Mouse (Mus musculus): ENCODE measurements at regions not wholly inside any gene's neighbourhood (a gene's known extent, or its start where the extent isn't known, plus 50 kb on each side); places are given as distances from the start of the nearest gene placed in this dataset.
A peak's percentile ranks its signal among the peaks of the same experiment; 100 is the strongest.

DNA sequence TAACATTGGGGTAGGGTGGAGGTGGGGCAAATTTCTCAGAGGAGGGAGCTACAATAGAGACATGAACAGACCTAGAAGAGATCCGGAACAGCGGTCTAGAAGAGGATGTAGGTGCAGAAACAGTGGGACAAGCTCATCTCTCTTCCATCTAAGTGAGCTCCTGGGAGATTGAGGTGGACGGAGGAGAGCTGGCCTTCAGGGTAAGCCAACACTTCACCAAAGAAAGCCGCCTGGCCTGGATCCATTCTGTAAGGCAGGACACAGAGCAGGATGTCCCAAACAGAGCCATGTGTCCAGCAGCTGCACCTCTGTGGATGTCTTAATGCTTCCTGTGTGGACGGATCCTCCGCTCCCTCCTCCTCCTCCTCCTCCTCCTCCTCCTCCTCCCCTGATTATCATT is 173.0 kb downstream of the Rab11fip4 start:
- no peak for DNase-seq

DNA sequence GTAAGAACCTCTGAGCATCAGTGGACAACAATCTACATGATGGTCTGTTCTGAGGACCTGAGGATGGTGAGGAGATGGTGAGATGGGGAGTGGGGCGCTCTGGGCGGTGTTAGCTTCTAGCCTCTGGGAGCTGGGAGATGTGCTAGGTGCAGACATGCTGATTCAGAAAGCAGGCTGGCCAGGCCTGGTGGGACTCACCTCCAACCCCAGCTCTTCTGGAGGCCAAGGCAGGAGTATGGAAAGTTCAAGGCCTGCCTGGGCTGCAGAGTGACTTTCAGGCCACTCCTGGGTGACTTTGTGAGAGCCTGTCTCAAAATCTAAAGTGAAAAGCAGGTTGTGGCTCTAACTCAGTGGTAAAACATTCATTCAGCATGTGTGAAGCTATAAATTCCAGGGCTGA is 171.6 kb downstream of the Rab11fip4 start:
- DNase-seq, result no peak

DNA sequence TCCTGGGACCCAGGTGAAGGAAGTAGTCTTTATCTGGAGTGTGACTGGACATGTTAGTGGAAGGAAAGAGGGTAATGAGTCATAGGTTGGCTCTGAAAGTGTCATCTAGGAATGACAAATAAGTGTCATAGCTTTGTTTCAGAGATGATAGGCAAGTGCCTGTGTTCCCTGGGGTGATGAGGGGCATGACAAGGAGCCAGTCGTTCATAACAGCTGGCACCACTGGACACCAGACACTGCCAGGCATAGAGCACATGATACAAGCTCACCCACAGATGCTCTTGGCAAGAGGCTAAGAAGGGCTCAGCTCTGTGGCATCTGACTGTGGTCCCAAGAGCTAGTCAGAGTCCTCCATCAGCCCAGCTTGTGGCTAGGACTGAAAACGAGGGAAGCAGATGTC is 171.0 kb downstream of the Rab11fip4 start:
- DNase-seq, result no peak

DNA sequence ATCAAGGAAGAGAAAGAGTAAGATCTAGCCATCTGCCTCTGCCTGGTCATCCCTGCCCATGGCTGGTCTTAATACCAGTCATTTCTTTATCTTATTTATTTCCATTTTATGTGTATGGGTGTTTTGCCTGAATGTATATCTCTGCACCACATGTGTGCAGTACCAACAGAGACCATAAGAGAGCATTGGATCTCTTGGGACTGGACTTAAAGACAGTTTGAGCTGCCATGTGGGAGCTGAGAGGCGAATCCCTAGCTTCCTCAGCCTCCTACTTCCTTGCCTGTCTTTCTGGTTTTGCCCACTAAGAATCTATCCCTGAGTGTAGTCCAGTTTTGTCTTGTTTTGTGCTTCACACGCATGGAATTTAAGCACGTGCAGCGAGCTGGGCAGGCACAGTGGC is 169.5 kb downstream of the Rab11fip4 start:
- DNase-seq, result no peak

DNA sequence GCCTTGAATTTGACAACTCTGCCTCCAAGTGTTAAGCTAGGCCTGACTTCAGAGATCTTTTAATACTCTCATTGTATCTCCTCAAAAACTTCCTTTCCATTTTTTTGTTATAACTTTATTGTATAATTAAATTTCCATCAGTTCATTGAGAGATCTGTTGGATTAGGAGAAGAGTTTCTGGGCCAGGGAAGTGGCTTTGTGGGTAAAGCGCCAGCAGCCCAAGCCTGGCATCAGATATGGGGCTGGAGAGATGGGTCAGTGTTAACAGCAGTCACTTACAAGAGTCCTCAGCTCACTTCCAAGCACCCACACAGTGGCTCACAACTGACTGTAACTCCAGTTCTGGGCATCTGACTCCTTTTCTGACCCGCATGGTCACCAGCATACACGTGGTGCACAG is 167.3 kb downstream of the Rab11fip4 start:
- DNase-seq, result no peak

DNA sequence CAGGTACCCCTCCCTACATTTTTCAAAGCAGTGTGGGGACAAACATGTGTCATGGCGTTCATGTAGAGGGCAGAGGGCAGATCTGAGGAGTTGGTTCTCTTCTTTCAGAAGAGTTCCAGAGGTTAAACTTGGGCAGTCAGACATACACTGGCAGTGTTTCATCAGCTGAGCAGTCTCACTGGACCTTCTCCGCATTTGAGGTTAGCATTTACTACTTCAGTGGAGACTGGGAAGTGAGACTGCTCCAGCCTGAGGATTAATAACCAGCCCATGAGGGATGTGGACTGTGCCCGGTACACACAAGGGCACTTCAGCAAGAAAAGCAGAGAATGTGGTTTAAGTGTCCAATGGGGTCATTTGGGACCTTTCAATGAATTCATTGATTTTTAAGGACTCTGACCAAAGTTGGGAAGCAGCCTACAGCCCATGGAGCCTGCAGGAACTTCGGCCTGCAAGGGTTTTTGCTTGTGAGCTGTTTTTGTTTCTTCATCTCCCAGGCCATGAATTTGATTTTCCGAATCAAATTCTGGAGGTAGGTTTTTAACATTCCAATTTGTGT is 166.6 kb downstream of the Rab11fip4 start:
- no peak for DNase-seq

DNA sequence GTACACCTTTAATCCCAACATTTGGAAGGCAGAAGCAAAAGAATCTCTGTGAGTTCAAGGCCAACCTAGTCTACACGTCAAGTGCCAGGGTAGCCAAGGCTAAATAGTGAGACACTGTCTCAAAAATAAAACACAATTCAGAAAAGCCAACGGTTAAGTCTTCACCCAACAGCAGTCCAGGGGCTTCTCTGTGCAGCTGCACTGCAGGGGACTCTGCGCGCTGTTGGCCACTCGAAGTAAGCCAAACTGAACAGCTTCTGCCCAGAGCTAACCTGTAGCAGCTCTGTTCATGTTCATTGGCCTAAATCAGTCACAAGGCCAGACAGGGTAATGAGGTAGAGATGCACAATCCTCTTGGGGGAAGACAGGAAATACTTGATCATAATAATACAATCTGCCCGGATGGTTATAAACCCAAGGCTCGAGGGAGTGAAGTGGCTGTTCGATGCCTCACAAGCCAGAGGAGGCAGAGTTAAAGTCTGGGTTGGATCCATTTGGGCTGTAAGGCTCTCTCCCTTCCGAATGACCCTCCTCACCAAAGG is 165.4 kb downstream of the Rab11fip4 start:
- DNase-seq, result no peak

DNA sequence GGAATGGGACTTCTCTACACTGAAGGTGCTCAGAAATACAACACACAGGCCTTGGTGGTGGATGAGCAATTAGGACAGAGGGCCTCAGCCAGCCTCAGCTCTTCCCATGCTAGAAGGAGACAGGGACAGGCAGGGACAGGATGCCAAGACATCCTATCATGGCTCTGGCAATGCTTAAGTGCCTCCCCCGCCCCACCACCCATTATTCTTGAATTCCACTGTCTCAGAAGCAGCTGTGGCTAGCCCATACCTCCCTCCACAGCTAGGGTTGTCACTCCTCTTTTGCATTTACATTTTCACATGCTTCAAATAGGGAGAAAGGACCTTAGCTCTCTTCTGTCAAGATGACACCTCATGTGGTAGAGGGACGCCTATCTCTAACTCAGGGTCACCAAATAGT is 162.5 kb downstream of the Rab11fip4 start:
- DNase-seq, result no peak

DNA sequence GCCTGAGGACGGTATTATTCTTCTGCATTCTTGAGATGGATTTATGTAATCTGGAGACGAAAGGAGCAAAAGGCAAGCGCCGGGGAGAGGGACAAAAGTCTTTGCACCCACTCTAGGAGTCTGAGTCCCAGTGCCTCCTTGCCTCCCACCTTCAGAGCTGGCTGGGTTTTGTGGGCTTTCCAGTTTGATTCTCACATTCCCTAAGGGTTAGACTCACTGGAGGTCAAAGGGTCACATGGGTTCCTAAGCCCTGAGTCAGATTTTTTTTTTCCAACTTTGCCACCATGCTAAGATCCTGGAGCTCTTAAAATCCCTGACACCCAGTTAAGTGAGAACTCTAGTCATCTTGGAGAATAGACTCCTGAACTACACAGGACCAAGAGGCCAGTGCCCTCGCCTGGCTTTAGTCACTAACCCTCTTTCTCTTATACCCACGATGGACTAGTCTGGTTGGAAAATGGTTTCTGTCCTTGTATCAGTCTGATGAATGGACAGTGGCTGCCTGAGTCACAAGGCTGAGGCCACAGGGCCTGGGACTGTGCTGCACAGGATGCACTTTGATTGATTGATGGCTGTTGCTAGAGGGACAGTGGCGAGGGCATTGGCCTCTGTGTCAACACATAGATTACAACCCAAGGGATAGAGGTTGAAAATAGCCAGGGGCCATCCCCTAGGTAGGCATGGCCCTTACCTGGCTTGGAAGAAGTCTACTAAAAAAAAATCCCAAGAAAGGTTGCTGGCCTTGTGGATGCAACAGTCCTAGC is 161.9 kb downstream of the Rab11fip4 start:
- peak; percentile 87 for DNase-seq

DNA sequence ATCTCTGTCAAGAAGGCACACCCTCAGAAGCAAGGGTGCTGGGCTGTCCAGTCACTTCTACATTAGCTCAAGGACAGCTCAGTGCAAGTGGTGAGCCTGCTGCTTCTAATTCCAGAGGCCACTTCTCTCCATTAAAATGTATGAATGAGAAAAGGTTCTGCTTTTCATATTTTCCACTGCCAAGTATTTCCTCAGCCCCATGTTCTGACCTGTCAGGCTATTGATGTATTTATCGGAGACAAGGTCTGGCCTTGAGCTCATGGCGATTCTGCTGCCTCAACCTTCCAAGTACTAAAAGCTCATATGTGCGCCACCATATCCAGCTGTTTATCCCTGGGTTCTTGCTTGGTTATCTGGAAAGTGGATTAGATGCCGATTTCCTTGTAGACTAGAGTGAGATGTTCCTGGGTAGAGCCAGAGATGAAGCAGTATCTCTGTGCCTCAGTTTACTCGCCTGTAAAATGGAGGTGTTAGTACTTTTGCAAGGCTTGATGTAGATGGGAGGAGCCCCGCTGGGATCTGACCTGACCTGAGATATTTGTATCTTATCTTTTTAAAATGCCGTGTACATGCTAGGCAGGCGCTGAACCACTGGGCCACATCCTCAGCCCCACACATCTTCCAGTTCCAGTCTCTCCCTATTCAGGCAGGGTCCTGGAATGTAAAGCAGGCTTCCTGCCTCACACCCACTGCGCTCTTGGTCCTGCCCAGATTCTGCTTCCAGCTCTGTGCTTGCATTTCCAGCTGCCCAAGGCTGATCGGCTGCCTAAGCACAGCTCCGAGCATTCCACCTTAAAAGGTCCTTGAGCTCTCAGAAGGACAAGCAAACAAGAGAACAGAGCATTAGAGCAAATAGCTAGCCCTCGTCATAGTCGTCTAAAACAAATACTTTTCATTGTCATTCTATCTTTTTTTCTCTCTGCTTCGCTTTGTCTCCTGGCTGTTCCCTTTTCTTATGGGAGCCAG is 161.0 kb downstream of the Rab11fip4 start:
- DNase-seq, result peak; percentile 77

DNA sequence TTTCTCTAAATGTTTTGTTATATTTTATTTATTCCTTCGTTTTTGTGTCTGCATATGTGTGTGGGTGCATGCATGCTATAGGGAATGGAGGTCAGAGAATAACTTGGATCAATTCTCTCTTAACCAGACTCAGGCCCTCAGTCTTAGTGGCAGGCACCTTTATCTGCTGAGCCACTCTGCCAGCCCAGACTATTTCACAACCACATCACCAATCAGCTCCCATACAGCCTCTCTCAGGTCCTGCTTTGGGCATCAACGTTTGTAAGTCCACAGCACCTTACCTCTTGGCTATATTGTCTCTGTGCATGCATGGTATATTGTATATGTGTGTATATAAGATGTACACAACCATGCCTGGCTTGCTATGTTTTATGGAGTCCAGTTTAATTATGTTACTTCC is 159.9 kb downstream of the Rab11fip4 start:
- no peak for DNase-seq

DNA sequence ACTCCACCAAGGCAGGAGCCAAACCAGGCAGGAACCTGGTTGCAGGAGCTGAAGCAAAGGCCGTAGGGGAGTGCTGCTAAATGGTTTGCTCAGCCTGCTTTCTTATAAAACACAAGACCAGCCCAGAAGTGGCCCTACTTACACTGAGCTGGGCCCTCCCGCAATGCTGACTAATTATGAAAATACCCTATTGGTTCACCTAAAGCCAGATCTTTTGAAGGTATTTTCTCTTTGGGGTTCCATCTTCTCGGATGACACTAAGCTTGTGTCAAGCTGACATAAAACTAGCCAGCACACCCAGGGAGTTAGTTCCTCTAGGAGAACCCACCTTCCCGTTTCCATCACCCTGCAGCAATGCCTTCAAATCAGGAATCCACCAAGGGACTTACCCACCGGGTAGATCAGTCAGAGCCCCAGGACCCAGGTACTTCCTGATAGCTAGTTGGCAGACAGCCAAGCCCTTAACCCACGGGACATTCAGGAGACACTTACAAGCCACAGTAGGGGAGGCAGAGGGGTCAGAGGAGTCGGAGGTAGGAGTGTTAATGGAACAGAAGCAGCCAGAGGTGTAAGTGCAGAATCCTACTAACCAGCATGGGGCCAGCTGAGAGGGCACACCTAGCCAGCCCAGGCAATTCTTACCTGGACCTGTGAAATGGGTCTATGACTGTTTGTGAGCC is 158.9 kb downstream of the Rab11fip4 start:
- DNase-seq, result no peak

DNA sequence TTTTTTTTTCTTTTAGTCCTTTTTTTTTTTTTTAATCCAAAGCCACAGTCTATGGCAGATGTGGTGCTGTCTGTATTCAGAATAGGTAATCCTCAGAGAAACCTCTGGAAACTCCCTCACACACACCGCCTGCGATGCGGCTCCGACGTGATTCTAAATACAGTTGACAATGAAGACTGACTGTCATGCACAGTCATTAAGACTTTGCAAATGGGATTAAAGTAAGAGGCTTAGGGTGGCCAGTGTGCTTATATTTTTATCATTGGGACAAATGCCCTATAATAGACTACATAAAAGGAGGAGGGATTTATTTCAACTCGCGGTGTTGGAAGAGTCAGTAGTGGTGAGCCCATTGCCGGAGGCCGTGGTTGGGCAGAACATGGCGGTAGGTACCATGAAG is 158.1 kb downstream of the Rab11fip4 start:
- DNase-seq, result no peak

DNA sequence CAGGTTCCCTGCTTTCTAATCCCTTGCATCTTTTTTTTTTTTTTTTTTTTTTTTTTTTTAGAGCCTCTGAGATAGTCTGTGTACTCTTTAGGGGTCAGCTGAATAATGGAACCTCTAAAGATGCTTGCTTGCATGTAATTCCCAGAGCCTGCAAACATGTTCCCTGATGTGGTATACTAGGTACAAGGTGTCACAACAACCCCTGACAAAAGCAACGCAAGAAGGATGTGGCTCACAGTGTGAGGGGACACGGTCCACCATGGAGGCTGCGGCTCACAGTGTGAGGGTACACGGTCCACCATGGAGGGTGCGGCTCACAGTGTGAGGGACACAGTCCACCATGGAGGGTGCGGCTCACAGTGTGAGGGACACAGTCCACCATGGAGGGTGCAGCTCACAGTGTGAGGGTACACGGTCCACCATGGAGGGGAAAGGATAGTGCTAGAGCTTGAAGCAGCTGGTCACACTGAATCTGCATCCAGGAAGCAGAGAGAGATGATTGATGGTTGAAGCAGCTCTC is 157.7 kb downstream of the Rab11fip4 start:
- DNase-seq, result no peak

DNA sequence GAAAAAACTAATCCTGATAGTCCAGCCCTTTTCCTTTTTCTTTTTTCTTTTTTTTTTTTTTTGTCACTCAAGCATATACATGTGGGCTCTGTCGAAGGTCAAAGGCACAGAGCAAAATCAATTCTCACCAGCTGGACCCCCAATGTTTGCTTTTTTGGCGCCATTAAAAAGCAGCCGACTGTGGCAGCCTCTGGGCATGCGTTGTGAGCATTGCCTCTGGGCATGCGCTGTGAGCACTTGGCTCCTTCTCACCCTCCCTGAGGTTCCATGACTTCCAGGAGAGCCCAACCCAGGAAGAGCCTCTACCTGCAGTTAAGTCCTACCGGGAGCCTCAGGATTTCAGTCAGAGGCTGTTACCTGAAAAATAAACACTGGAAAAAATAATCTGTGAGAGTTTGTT is 156.8 kb downstream of the Rab11fip4 start:
- no peak for DNase-seq

Data from adrenal gland, adult 8-10 months (tissue).